Mouse (Mus musculus) bone marrow macrophage, adult 2 months (primary cell): ENCODE measurements around the gene Ada. TPM values are rescaled to one million over a fixed set of nuclear protein-coding genes. Genes with fewer than 3 reads are reported as not detected.
A peak's percentile ranks its signal among the peaks of the same experiment; 100 is the strongest.

Experiments used
- H3K27ac ChIP-seq: 2 replicates; pipeline ENCODE4 v1.5.1; 2012; ENCODE audit warnings: low read depth, low read length; ENCODE audit not compliant: insufficient read depth
- H3K4me1 ChIP-seq: 2 replicates; pipeline ENCODE4 v1.6.1; 2012; ENCODE audit warnings: low read length; ENCODE audit not compliant: control insufficient read depth, insufficient read depth
- H3K4me3 ChIP-seq: 2 replicates; pipeline ENCODE4 v1.5.1; 2012; ENCODE audit warnings: mild to moderate bottlenecking, low read length, moderate library complexity; ENCODE audit not compliant: insufficient read depth
- CTCF ChIP-seq: IDR thresholded peaks from 2 replicates; pipeline ENCODE4 v1.5.1; 2012; ENCODE audit warnings: low read depth, mild to moderate bottlenecking, low read length, moderate library complexity
- POLR2A ChIP-seq: IDR thresholded peaks from 2 replicates; pipeline ENCODE4 v1.6.1; 2012; ENCODE audit warnings: mild to moderate bottlenecking, low read depth, low read length, borderline replicate concordance
- polyA plus RNA-seq: library from polyadenylated mRNA; stranded (reverse); fragments of >200 nt; gene quantifications from 2 replicates; pipeline ENCODE4 v1.2.4, GENCODE M21; 2012; ENCODE audit not compliant: missing spikeins, insufficient read depth, insufficient read length

Gene Ada
- polyA plus RNA-seq, 1 experiment = 5.3 TPM

GRCm38 (mm10) chr2:163770731-163771130, 20.7 kb upstream of the Ada start:
- Histone ChIP-seq H3K4me1 (peaks cover 15% of the 10 kb centered on the region), H3K27ac (no peak overlapping the region)

GRCm38 (mm10) chr2:163766890-163767289, 16.9 kb upstream of the Ada start:
- Histone ChIP-seq H3K4me1 (peaks cover 33% of the 10 kb centered on the region), H3K27ac (no peak overlapping the region), H3K4me3 (no peak overlapping the region)
- TF ChIP-seq CTCF (no peak), POLR2A (no peak)

More at GRCm38 (mm10) chr2:163770731-163771130, 20.7 kb upstream of the Ada start:
- no peak overlapping the region for H3K4me3 ChIP-seq
- no peak for TF ChIP-seq POLR2A

- TF ChIP-seq POLR2A (no peak), CTCF (no peak)
- 0 out of 2 replicates have a peak overlapping the region, but pooled peaks have one; percentile 4 for H3K27ac ChIP-seq
- peaks cover 37% of the 10 kb centered on the region for H3K4me1 ChIP-seq
- H3K4me3 ChIP-seq = no peak overlapping the region
Measured at GRCm38 (mm10) chr2:163766261-163766660, 16.2 kb upstream of the Ada start.

- Histone ChIP-seq H3K4me3 (no peak overlapping the region), H3K27ac (peak overlapping the region; percentile 81), H3K4me1 (peaks cover 38% of the 10 kb centered on the region)
- TF ChIP-seq CTCF (no peak), POLR2A (no peak)
Measured at GRCm38 (mm10) chr2:163761402-163761801, 11.4 kb upstream of the Ada start.

- TF ChIP-seq CTCF (no peak), POLR2A (no peak)
- Histone ChIP-seq H3K27ac (peak overlapping the region; percentile 81), H3K4me1 (peaks cover 31% of the 10 kb centered on the region), H3K4me3 (no peak overlapping the region)
Measured at GRCm38 (mm10) chr2:163760589-163760988, 10.6 kb upstream of the Ada start.

- no peak overlapping the region for H3K4me3 ChIP-seq
- TF ChIP-seq CTCF = no peak
- TF ChIP-seq POLR2A = no peak
- H3K27ac ChIP-seq = no peak overlapping the region
- H3K4me1 ChIP-seq = peaks cover 19% of the 10 kb centered on the region
Measured at GRCm38 (mm10) chr2:163758146-163758545, 8.1 kb upstream of the Ada start.

- TF ChIP-seq CTCF (no peak), POLR2A (no peak)
- H3K4me3 ChIP-seq = no peak overlapping the region
- H3K27ac ChIP-seq = no peak overlapping the region
- peaks cover 16% of the 10 kb centered on the region for H3K4me1 ChIP-seq
Measured at GRCm38 (mm10) chr2:163756723-163757122, 6.7 kb upstream of the Ada start.

GRCm38 (mm10) chr2:163754228-163754627, 4.2 kb upstream of the Ada start:
- Histone ChIP-seq H3K4me3 (no peak overlapping the region), H3K4me1 (peaks cover 7% of the 10 kb centered on the region; the same call in 1 of the 2 replicates), H3K27ac (no peak overlapping the region)
- TF ChIP-seq CTCF (no peak), POLR2A (no peak)

GRCm38 (mm10) chr2:163744801-163745570, 5.1 kb downstream of the Ada start:
- TF ChIP-seq CTCF (no peak), POLR2A (no peak)
- Histone ChIP-seq H3K4me1 (peaks cover 18% of the 10 kb centered on the region), H3K4me3 (no peak overlapping the region), H3K27ac (no peak overlapping the region)

- TF ChIP-seq POLR2A = no peak
- no peak for TF ChIP-seq CTCF
- Histone ChIP-seq H3K27ac (no peak overlapping the region), H3K4me1 (peaks cover 14% of the 10 kb centered on the region), H3K4me3 (no peak overlapping the region)
Measured at GRCm38 (mm10) chr2:163743357-163743756, 6.7 kb downstream of the Ada start.

- TF ChIP-seq POLR2A (no peak), CTCF (no peak)
- Histone ChIP-seq H3K27ac (no peak overlapping the region), H3K4me3 (no peak overlapping the region), H3K4me1 (peaks cover 14% of the 10 kb centered on the region)
Measured at GRCm38 (mm10) chr2:163742656-163743055, 7.4 kb downstream of the Ada start.
